Mouse (Mus musculus): ENCODE results near the gene Clrn2.

The Clrn2 gene

DNA sequence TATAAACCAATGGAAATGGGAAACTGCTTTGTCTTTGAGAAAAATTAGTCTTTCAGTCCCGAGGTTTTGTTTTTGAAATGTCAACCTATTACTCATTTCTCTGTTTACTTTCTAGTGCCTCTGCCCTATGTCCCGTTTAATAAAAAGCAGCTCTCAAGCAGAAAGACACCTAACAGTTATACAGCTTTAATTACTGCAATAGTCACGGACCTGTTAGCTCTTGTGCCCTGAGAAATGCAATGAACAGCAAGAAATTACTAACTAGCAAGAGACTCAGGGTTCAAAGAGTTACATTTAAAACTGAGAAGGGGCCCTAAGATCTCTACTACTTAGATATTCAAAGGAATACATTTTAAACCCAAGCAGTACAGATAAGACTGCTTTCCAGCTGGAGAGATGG, 11.8 kb upstream of the Clrn2 start:
- TF ChIP-seq GATA4 (IDR thresholded peaks at IDR 0.05; ENCODE audit: insufficient replicate concordance, low read length): no peak

DNA sequence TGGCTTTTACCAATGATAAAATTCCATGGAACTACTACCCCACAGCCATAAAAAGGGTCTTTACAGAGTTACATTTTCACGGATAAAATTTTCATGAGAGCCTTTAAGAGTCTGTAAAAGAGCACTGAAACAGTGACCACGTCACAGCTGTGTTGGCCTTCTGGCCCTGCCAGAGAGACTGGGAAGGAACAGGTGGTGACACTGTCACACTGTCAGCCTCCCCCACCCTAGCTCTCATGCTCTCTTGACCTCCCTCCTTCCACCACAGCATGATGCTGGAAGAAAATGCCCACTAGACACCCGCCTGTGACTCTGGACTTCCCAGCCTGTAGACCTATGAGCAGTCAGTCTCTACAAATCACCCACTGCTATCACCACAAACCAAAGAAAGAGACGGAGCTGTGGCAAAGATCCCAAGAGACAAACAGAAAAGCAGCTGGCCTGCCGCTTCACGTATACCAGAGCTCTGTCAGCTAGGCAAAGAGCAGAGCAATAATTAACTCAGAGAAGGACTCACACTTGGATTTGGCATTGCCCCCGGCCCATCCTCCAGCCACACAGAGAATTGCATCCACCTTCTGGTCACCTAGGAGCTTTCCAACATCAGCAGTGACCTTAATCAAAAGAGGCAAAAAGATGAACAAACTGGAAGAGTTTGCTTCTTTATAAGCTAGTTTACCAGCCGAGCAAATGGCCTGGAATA, 9.3 kb upstream of the Clrn2 start:
- no peak for TF ChIP-seq GATA4 (IDR thresholded peaks at IDR 0.05; ENCODE audit: insufficient replicate concordance, low read length)

DNA sequence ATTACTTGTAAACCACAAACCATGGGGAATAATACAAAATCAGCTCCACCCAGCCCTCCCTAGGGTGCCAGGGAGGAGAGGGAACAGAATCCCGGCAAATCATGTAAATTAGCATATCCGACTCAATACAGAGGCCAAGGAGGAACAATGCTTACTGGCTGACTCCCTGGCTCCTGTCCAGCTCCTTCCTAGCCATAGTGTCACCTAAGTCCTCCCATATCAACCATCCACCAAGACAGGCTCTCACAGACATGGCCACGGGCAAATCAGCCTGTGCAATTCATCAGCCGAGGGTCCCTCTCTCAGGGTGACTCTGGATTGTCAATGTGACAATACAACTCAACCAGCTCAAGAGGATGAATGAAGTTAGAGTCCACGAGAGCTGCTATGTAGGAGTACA, 4.9 kb upstream of the Clrn2 start:
- no peak for TF ChIP-seq GATA4 (IDR thresholded peaks at IDR 0.05; ENCODE audit: insufficient replicate concordance, low read length)

DNA sequence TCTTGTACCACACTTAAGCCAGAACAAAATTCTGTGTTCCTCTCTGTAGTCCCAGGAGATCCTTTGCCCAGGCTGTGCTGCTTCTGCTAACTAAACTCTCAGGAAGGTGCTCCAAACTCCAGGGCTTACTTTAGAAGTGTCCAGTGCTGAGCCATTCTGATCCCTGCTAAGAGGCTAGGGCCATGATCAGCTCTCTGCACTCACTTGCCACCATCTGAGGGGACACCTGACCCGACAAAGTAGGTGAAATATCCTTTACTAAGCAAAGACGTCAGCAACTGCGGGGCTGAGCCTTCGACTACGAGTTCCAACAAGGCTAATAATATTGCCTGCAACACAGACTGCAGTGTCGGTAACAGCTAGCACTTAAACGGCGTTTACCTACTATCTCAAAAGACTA, 4.3 kb upstream of the Clrn2 start:
- TF ChIP-seq GATA4 (IDR thresholded peaks at IDR 0.05; ENCODE audit: insufficient replicate concordance, low read length): no peak

DNA sequence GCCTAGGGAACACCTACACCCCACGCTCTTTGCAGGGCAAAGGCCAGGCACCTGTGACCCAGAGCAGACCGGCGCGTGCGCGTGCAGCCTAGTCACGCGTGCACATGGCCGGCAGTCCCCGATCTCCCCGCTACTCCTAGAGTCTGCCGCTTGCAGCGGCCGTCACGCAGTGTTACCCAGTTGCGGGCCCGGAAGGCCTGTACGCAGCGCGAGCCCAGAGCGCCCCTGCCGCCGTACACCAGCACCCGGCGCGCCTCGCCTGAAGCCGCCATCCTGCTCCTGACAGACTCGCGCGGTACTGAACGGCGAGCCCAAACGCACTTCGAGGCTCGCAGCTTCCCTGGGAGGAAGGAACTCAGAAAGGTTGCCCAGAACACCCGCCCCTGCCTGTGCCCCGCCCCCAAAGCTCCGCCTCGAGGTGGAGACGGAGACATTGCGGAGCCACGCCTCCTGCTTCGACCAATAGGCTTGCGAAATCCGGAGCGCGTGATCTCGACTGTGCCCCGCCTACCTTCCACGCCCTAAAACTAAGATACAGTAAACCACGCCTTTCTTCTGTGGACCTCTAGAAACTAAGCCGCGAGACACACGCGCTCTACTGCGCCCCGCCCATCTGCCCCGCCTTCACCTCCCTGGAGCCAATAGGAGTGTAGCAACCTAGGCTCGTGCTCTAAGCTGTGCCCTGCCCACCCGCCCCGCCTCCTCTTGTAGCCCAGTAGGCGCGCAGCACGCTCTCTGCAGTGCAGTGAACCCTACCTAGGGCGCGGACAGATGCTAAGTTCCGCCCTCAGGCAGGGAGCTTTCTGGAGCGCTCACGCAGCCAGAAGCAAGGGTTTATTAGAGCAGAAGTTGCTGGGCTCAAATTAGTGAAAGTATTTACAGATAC, 3.5 kb upstream of the Clrn2 start, which contains the start of gene Qdpr:
Gene Qdpr (minus strand): TSS at position 406 of the 886 bp plus-strand sequence.
- no peak for TF ChIP-seq GATA4 (IDR thresholded peaks at IDR 0.05; ENCODE audit: insufficient replicate concordance, low read length)

DNA sequence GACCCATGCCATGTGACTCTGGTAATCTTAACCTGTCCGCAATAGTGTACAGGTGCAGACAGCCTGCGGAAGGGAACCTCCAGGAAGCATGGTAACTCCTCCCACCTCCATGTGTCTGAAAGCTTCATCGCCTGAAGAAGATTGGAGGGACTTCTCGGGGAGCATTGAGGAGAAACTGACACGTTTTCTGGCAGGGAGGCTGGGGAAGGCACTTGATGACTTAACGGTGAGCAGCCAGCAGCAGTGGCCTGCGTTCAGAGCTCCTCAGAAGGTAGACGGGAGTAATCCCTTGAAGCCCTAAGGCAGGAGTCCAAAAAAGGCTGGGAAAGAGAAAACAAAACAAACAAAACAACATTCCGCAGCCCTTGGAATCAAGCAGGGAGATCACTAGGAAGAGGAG, 905 bp downstream of the Clrn2 start:
- no peak for TF ChIP-seq GATA4 (IDR thresholded peaks at IDR 0.05; ENCODE audit: insufficient replicate concordance, low read length)

DNA sequence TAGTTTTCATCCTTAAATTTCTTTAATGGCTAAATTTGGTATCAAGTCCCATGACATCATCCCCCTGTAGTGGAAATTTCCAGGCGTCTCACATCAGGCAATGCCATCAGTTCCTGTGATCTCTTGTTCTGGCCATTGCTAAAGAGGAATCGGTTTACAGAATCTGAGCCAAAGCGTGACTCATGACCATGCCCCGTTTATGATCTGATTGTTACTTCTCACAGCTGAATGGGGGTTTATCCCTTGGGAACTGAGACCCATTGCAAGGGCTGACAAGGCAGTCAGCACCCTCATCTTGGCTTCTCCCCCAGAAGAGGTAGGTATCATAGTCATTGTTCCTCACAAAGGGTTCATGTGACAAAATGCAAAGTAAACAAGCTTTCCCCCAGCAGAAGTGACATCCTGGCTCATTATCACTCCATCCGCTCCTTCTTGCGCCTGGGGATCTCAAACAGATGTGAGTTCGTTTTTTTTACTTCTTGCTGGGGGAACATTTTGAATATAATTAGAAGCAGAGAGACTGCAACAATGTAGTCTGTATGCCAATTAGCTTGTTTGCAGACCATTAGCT, 19.4 kb downstream of the Clrn2 start:
- no peak for TF ChIP-seq GATA4 (IDR thresholded peaks at IDR 0.05; ENCODE audit: insufficient replicate concordance, low read length)

DNA sequence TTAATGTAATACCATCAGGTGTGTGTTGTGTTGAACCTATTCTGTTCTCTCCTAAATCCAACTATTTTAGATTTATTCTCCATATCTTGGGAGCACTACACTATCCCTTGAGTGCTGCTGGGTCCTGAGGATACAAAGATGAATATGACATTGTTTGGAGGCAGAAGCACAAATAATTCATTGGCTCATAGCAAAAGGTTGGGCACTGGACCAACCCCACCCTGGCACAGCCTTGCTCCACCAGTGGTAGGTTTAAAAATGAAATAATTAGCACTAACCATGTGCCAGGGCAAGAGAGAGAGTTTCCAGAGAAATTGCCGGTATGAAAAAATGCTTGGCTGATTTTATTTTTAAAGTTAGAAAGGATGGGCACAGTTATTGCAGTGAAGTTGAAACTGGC, 20.0 kb downstream of the Clrn2 start:
- no peak for TF ChIP-seq GATA4 (IDR thresholded peaks at IDR 0.05; ENCODE audit: insufficient replicate concordance, low read length)

DNA sequence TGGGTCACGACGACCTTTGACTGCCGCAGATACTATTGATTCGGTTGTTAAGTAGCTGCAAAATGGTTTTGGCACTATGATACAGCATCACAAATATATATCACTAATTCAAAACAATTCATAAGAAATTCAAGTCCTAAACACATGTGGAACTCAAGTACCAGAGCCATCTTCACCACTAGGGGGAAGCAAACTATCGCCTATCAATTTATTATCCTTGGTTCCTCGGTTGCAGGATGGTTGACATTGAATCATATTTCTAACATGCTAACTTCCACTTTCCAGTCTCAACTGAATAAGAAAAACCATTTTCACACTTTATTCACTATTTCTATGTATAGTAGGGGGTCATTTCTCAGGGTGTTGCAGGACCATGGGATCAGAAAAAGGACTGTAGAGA, 20.7 kb downstream of the Clrn2 start:
- no peak for TF ChIP-seq GATA4 (IDR thresholded peaks at IDR 0.05; ENCODE audit: insufficient replicate concordance, low read length)

DNA sequence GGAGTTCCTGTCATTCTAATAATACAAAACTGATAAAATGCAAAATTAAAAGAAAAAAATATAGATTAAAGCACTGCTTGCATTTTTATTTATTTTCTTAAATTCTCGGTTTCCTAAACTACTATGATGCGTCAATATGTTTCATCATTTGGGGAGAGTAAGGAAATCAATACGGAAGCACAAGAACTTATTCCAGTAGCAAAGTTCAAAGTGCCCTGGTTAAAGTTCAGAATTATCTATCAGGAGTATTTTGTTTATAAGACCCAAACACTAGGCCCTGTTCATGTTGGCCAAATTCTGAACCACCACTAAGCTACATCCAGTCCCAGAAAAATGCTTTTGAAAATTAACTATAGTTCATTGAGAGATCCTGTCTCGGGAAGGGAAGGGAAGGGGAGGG, 21.2 kb downstream of the Clrn2 start:
- no peak for TF ChIP-seq GATA4 (IDR thresholded peaks at IDR 0.05; ENCODE audit: insufficient replicate concordance, low read length)

DNA sequence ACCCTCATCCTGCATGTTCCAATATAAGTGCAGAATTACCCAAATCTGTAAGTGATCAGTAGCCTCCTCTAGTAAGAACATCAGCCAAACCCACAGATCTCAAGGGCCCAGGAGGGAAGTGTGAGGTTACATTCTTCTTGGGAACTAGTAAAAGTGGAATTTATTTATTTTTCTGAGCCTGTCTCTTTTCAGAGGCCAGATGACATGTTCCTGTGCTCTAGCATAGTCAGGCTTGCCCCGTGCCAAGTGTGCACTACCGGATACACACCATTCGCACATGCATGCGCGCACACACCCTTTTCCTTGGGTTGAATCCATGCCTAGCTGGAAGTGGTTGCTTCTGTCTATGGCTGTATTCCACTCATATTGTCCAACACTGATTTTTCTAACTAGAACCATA, 22.2 kb downstream of the Clrn2 start:
- no peak for TF ChIP-seq GATA4 (IDR thresholded peaks at IDR 0.05; ENCODE audit: insufficient replicate concordance, low read length)

DNA sequence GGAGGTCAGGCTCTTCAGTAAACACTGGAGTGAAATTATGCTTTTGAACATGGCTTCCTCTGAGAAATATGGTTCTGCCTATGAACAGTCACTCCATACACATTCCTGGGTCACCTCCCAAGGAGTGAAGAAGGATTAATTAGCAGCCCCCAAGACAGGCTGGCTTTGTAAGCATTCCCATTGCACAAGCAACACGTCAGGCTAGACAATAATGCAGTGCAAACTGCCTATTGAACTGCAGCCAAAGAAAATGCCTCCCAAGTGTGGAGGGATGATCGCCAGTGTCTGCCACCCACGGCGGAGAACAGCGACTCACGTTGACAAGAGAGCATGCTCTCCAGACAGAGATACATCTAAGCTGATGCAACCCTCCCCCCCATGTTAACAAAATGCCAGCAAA, 22.7 kb downstream of the Clrn2 start:
- no peak for TF ChIP-seq GATA4 (IDR thresholded peaks at IDR 0.05; ENCODE audit: insufficient replicate concordance, low read length)

DNA sequence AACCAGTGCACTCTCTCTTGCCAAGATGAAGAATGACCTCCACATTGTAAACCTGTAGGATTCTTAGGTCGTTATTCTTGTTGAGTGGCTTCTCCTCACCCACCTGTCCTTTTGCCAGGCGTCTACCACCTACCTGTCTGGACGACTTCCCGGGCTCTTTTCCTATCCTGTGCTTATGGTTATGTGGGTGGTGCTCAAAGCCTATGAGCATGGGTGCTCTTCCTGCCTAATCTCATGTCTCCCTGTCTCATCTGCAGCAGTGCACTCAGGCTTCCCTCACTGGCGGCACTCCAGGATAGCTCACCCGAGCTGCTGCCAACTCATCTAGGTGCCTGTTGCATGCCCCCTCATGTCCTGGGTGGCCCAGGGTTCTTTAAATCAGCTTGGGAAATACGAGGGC, 24.1 kb downstream of the Clrn2 start:
- no peak for TF ChIP-seq GATA4 (IDR thresholded peaks at IDR 0.05; ENCODE audit: insufficient replicate concordance, low read length)

DNA sequence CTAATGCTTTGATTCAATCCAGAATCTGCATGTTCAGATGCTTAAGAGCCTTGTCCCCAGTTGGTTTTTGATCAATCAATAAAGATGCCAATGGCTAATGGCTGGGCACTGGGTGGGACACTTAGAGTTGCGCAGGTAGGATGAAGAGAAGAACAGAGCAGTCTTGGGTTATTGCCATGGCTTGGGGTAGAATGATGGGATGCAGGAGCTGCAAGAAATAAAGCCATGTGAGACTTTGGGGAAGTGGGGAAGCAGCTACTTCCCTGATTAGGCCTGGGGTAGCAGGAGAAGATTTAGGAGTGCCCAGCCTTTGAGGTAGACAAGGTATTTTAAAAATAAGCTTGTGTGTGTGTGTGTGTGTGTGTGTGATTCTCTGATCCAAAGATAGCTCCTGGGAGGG, 26.5 kb downstream of the Clrn2 start:
- TF ChIP-seq GATA4 (IDR thresholded peaks at IDR 0.05; ENCODE audit: insufficient replicate concordance, low read length): no peak

DNA sequence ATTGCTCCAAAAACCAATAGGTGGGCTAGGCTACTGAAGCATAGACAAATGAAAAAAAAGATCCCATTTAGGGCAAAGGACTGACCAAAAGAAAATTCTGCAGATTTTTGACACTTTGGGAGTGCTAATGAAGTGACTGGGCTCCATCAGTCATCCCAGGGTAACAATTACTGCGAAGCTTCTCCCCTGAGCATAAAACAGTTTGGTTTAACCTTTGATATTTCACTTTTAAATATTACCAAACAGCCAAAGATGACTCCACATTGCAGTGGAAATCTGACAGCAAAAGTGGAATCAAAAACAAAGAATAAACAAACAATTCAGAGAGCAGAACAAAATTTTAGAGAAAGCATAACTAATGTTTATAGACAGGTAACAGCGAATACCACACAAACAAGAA, 27.6 kb downstream of the Clrn2 start:
- no peak for TF ChIP-seq GATA4 (IDR thresholded peaks at IDR 0.05; ENCODE audit: insufficient replicate concordance, low read length)

DNA sequence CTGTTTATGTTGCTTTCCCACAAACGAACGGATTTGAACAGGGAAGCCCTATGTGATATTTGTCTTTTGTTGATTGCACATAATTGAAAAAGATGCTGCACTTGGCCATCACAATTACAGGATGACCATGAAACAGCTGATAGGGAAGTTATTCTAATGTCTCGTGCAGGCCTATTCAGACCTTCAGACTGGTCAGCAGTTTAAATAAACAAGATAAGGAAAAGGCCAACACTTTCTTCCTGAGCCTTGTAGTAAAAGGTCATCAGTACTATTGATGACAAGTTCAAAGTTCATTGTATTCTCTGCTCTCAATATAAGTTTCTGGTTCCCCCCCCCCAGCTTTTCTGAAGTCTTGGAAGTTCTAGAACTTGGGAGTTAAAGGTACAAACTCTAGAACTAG, 29.1 kb downstream of the Clrn2 start:
- peak; percentile 88 for TF ChIP-seq GATA4 (IDR thresholded peaks at IDR 0.05; ENCODE audit: insufficient replicate concordance, low read length)

Measured in liver, adult (tissue).